Mouse (Mus musculus) ES-Bruce4 (cell line): ENCODE data around the gene Olfr33.

Experiments
- CTCF ChIP-seq: IDR thresholded peaks from one replicate; pipeline ENCODE4 v1.8.1; 2011; ENCODE audit warnings: low read depth, low read length
- EP300 ChIP-seq: IDR thresholded peaks from 2 replicates; pipeline ENCODE4 v1.6.1; 2011; ENCODE audit warnings: low read depth, low read length; ENCODE audit not compliant: insufficient read depth
- POLR2A ChIP-seq: IDR thresholded peaks from one replicate; pipeline ENCODE4 v1.8.1; 2011; ENCODE audit warnings: low read length; ENCODE audit not compliant: insufficient read depth

- TF ChIP-seq EP300 (no peak), POLR2A (no peak), CTCF (no peak)
These were observed 31.8 kb downstream of the Olfr33 start, which contains the start of gene Trim68 for GRCm38 (mm10) chr7:102686944-102687501.
